Mouse (Mus musculus) testis, adult 2 months (tissue): ENCODE measurements at regions not wholly inside any gene's neighbourhood (a gene's known extent, or its start where the extent isn't known, plus 50 kb on each side); places are given as distances from the start of the nearest gene placed in this dataset.

Experiments used
- H3K27ac ChIP-seq: fragments of 200-500 bp; 2 replicates; pipeline ENCODE4 v1.5.1; 2012; ENCODE audit warnings: low read depth, low read length; ENCODE audit not compliant: control insufficient read depth, insufficient read depth
- H3K27me3 ChIP-seq: fragments of 200-500 bp; 2 replicates; pipeline ENCODE4 v1.6.1; 2012; ENCODE audit warnings: mild to moderate bottlenecking, low read length, moderate library complexity; ENCODE audit not compliant: control insufficient read depth, insufficient read depth
- H3K36me3 ChIP-seq: fragments of 200-500 bp; 2 replicates; pipeline ENCODE4 v1.6.1; 2012; ENCODE audit warnings: mild to moderate bottlenecking, low read length; ENCODE audit not compliant: control insufficient read depth, insufficient read depth
- H3K4me1 ChIP-seq: fragments of 200-500 bp; 2 replicates; pipeline ENCODE4 v1.6.1; 2012; ENCODE audit warnings: low read length; ENCODE audit not compliant: control insufficient read depth, insufficient read depth
- H3K4me3 ChIP-seq: fragments of 200-500 bp; 2 replicates; pipeline ENCODE4 v1.5.1; 2012; ENCODE audit warnings: low read depth, mild to moderate bottlenecking, low read length, moderate library complexity, mixed read lengths; ENCODE audit not compliant: control insufficient read depth
- CTCF ChIP-seq: fragments of 200-500 bp; IDR thresholded peaks from 2 replicates; pipeline ENCODE4 v1.5.1; 2012; ENCODE audit warnings: low read depth, mild to moderate bottlenecking, inconsistent platforms, low read length, moderate library complexity; ENCODE audit not compliant: control insufficient read depth, insufficient read depth, insufficient replicate concordance
- POLR2A ChIP-seq: fragments of 200-500 bp; IDR thresholded peaks from 2 replicates; pipeline ENCODE4 v1.6.1; 2012; ENCODE audit warnings: low read depth, mild to moderate bottlenecking, inconsistent platforms, low read length, moderate library complexity; ENCODE audit not compliant: control insufficient read depth

GRCm38 (mm10) chr19:15830385-15830784 is 116.8 kb downstream of the Psat1 start:
- H3K27ac ChIP-seq, result no peak overlapping the region
- no peaks in the 10 kb centered on the region for H3K4me1 ChIP-seq
- TF ChIP-seq POLR2A (no peak), CTCF (no peak)

GRCm38 (mm10) chr19:15829158-15829557 is 118.0 kb downstream of the Psat1 start:
- no peak overlapping the region for H3K4me3 ChIP-seq
- H3K27ac ChIP-seq, result no peak overlapping the region
- H3K36me3 ChIP-seq, result no peaks in the 10 kb centered on the region
- TF ChIP-seq CTCF (no peak), POLR2A (no peak)
- H3K4me1 ChIP-seq, result no peaks in the 10 kb centered on the region
- H3K27me3 ChIP-seq, result no peaks in the 10 kb centered on the region

More at GRCm38 (mm10) chr19:15830385-15830784, 116.8 kb downstream of the Psat1 start:
- Histone ChIP-seq H3K4me3 (no peak overlapping the region), H3K36me3 (no peaks in the 10 kb centered on the region), H3K27me3 (no peaks in the 10 kb centered on the region)

- Histone ChIP-seq H3K4me1 (no peaks in the 10 kb centered on the region), H3K4me3 (no peak overlapping the region), H3K36me3 (no peaks in the 10 kb centered on the region), H3K27ac (no peak overlapping the region), H3K27me3 (no peaks in the 10 kb centered on the region)
- no peak for TF ChIP-seq CTCF
- no peak for TF ChIP-seq POLR2A
Measured at GRCm38 (mm10) chr19:15827990-15828705, 119.0 kb downstream of the Psat1 start.

- no peaks in the 10 kb centered on the region for H3K36me3 ChIP-seq
- H3K27me3 ChIP-seq, result no peaks in the 10 kb centered on the region
- no peak overlapping the region for H3K4me3 ChIP-seq
- no peak overlapping the region for H3K27ac ChIP-seq
- H3K4me1 ChIP-seq, result no peaks in the 10 kb centered on the region
- no peak for TF ChIP-seq CTCF
Measured at GRCm38 (mm10) chr19:15827120-15827989, 119.8 kb downstream of the Psat1 start.

- no peak overlapping the region for H3K4me3 ChIP-seq
- no peaks in the 10 kb centered on the region for H3K27me3 ChIP-seq
- no peak for TF ChIP-seq CTCF
- H3K36me3 ChIP-seq, result no peaks in the 10 kb centered on the region
- no peak overlapping the region for H3K27ac ChIP-seq
- no peaks in the 10 kb centered on the region for H3K4me1 ChIP-seq
Measured at GRCm38 (mm10) chr19:15823688-15824371, 123.3 kb downstream of the Psat1 start.

GRCm38 (mm10) chr19:15820020-15820419 is 127.1 kb downstream of the Psat1 start:
- Histone ChIP-seq H3K27me3 (no peaks in the 10 kb centered on the region), H3K4me3 (no peak overlapping the region), H3K27ac (no peak overlapping the region), H3K36me3 (no peaks in the 10 kb centered on the region), H3K4me1 (no peaks in the 10 kb centered on the region)
- TF ChIP-seq CTCF (no peak), POLR2A (no peak)

GRCm38 (mm10) chr19:15815166-15815565 is 132.0 kb downstream of the Psat1 start:
- Histone ChIP-seq H3K4me3 (no peak overlapping the region), H3K36me3 (no peaks in the 10 kb centered on the region), H3K27me3 (no peaks in the 10 kb centered on the region), H3K4me1 (no peaks in the 10 kb centered on the region), H3K27ac (no peak overlapping the region)
- TF ChIP-seq CTCF (no peak), POLR2A (no peak)
